Mouse (Mus musculus) left cerebral cortex, adult 2 months (tissue): Measurements from ENCODE around the gene Cacng8. TPM values are rescaled to one million over a fixed set of nuclear protein-coding genes. Genes with fewer than 3 reads are reported as not detected.
A peak's percentile ranks its signal among the peaks of the same experiment; 100 is the strongest.

Experiments
- DNase-seq, 2 experiments: peaks; one replicate each; pipeline ENCODE4 v3.0.0; 2021 to 2022; ENCODE audit warnings: low spot score in 2 of 2, mixed read lengths in 1 of 2; ENCODE audit errors: extremely low spot score in 1 of 2
- H3K27ac ChIP-seq: fragments of 200-600 bp; 2 replicates; pipeline ENCODE4 v1.8.1; 2022
- H3K4me3 ChIP-seq: fragments of 200-600 bp; 2 replicates; pipeline ENCODE4 v1.8.1; 2022
- CTCF ChIP-seq: fragments of 200-600 bp; IDR thresholded peaks from 2 replicates; pipeline ENCODE4 v1.8.1; 2022; ENCODE audit warnings: antibody characterized with exemption, mild to moderate bottlenecking, moderate library complexity
- intact Hi-C: fragments of 180-260 bp; cut with DNase I; formaldehyde crosslinking; loops from one replicate; pipeline ENCODE4 v1.15.1; 2025
- microRNA-seq, 2 experiments: library from miRNA; unstranded; fragments of <30 nt; microRNA quantifications; one replicate each; pipeline ENCODE4 v1.2.0; 2021
- total RNA-seq, 2 experiments: library from RNA; stranded (reverse); gene quantifications; 2 replicates each; pipeline ENCODE4 v1.2.3; 2021

The Cacng8 gene
- total RNA-seq, 2 experiments from 2014 or later = 176 to 186 TPM

GRCm38 (mm10) chr7:3460261-3460660, 69.8 kb downstream of the Cacng8 start:
- Histone ChIP-seq H3K27ac (peak overlapping the region; percentile 48), H3K4me3 (no peak overlapping the region)
- TF ChIP-seq CTCF = no peak
- intact Hi-C loops = no loop called here
- peak; percentile 58 to 69 for DNase-seq

GRCm38 (mm10) chr7:3463306-3463705, 72.8 kb downstream of the Cacng8 start:
- TF ChIP-seq CTCF = no peak
- intact Hi-C loops = no loop called here
- no peak overlapping the region for H3K4me3 ChIP-seq
- DNase-seq = no peak
- H3K27ac ChIP-seq = no peak overlapping the region

Small RNAs within 50 kb of the gene (microRNA-seq; reads per million reads assigned to microRNA genes)
- gene Gm23450 = 495 to 533 reads per million in 2 experiments

Other genes starting within 250 kb of the Cacng8 start
- not detected for gene AU018091, start 221.5 kb upstream of the Cacng8 start, total RNA-seq
- under 1 TPM in 1 of 2 experiments, not detected in 1; 0.11 TPM for gene Nlrp12, start 140.9 kb upstream of the Cacng8 start, total RNA-seq
- gene Myadm, start 101.6 kb upstream of the Cacng8 start, total RNA-seq = 10 to 100 TPM; 61.9 to 62.1 TPM
- 100 to 1,000 TPM; 262 to 263 TPM for gene Prkcg, start 101.5 kb upstream of the Cacng8 start, total RNA-seq
- gene Cacng7, start 57.7 kb upstream of the Cacng8 start, total RNA-seq = 100 to 1,000 TPM; 180 to 201 TPM
- gene Cacng6, start 33.5 kb downstream of the Cacng8 start, total RNA-seq = 1 to 10 TPM; 1.2 TPM
- gene Tarm1, start 111.9 kb downstream of the Cacng8 start, total RNA-seq = under 1 TPM in 1 of 2 experiments, not detected in 1; 0.28 TPM
- gene Oscar, start 225.5 kb downstream of the Cacng8 start, total RNA-seq = 1 to 10 TPM in 1 of 2 experiments, under 1 TPM in 1; 0.93 to 1.4 TPM
- 100 to 1,000 TPM; 490 to 497 TPM for gene Ndufa3, start 226.7 kb downstream of the Cacng8 start, total RNA-seq
- 10 to 100 TPM; 34.7 to 41.0 TPM for gene Tfpt, start 239.2 kb downstream of the Cacng8 start, total RNA-seq
- gene Prpf31, start 239.3 kb downstream of the Cacng8 start, total RNA-seq = 10 to 100 TPM; 47.1 to 56.9 TPM